Mouse (Mus musculus) olfactory bulb, adult 2 months (tissue): ENCODE measurements at regions not wholly inside any gene's neighbourhood (a gene's known extent, or its start where the extent isn't known, plus 50 kb on each side); places are given as distances from the start of the nearest gene placed in this dataset.

ENCODE experiments used
- H3K27ac ChIP-seq: fragments of 200-500 bp; 2 replicates; pipeline ENCODE4 v1.5.1; 2012; ENCODE audit warnings: low read depth, low read length; ENCODE audit not compliant: insufficient read depth
- H3K4me1 ChIP-seq: fragments of 200-500 bp; 2 replicates; pipeline ENCODE4 v1.6.1; 2012; ENCODE audit warnings: low read length; ENCODE audit not compliant: control insufficient read depth, insufficient read depth
- H3K4me3 ChIP-seq: fragments of 200-500 bp; 2 replicates; pipeline ENCODE4 v1.5.1; 2012; ENCODE audit warnings: mild to moderate bottlenecking, low read depth, low read length, moderate library complexity; ENCODE audit not compliant: insufficient read depth
- CTCF ChIP-seq: fragments of 200-500 bp; IDR thresholded peaks from 2 replicates; pipeline ENCODE4 v1.5.1; 2012; ENCODE audit warnings: low read depth, mild to moderate bottlenecking, low read length, moderate library complexity; ENCODE audit not compliant: insufficient read depth
- POLR2A ChIP-seq: fragments of 200-500 bp; IDR thresholded peaks from 2 replicates; pipeline ENCODE4 v1.6.1; 2012; ENCODE audit warnings: mild to moderate bottlenecking, low read depth, low read length, moderate library complexity; ENCODE audit not compliant: insufficient read depth
- WGBS: fragments of 180-500 bp; shearing (Covaris S2); methylation state at CpG from one replicate; pipeline ENCODE4 v1.1.7; 2018; 5-methylcytosine and 5-hydroxymethylcytosine counted together

GRCm38 (mm10) chr5:96941518-96941917 is 56.0 kb upstream of the Bmp2k start:
- H3K4me1 ChIP-seq, result 0 out of 2 replicates have a peak, but pooled peaks cover 2% of the 10 kb centered on the region
- no peak for TF ChIP-seq CTCF
- no peak for TF ChIP-seq POLR2A
- H3K27ac ChIP-seq, result no peak overlapping the region
- 96% methylated on average over 2 of the region's 2 CpGs for WGBS
- H3K4me3 ChIP-seq, result no peak overlapping the region
